16 mouse cellular contexts compared by ENCODE assay signal in the genomic region with DNA sequence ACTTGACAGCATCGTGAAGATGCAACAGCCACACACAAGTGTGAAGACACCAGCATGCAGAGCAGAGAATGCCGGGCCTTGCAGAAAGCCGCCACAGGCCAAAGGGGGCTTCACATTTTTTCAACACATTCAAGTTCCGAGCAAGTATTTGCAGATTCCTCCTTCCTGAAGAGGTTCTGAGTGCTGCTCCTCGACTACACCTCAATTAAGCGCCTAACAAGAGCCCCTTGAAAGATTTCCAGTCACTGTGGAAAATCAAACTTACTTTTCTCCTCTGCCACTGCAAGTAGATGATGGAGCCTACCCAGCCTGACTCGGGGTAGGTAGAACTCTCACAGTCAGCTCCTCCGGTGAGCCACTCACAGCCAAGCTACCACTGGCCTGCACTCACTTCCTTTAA.
"Had no signal": no experiment of that assay in that cellular context is flagged by ENCODE, and none has a peak within 500 bp of the region (broad histone marks: within the 10 kb centered on the region; RNA-seq: fewer than 3 reads in every experiment).

No protein-coding gene starts in this region.

- ATAC-seq: inflammation-experienced regulatory T-cells, adult 6 months; intestine, postnatal 0 days; midbrain, embryonic 13.5 days had no signal

- H3K4me2 ChIP-seq: limb, embryonic 13.5 days; liver, embryonic 11.5 days; liver, embryonic 15.5 days; midbrain, embryonic 13.5 days; neural tube, embryonic 15.5 days had no signal

- H3K9ac ChIP-seq: limb, embryonic 13.5 days; liver, embryonic 15.5 days; midbrain, embryonic 13.5 days; neural tube, embryonic 15.5 days had no signal

- H3K27ac ChIP-seq: layer of hippocampus, adult 2 months; limb, embryonic 13.5 days; liver, embryonic 15.5 days; midbrain, embryonic 13.5 days; neural tube, embryonic 15.5 days; stomach, postnatal 0 days had no signal

- DNase-seq: kidney, adult 8-10 months; left cerebral cortex, postnatal 4 days; right cerebral cortex, adult 18-20 months; right cerebral cortex, postnatal 25 days; thymus, adult 18-20 months; thymus, postnatal 14 days had no signal

- H3K4me3 ChIP-seq: layer of hippocampus, adult 2 months; limb, embryonic 13.5 days; liver, embryonic 15.5 days; midbrain, embryonic 13.5 days; myocyte; neural tube, embryonic 15.5 days had no signal

- H3K27me3 ChIP-seq: limb, embryonic 13.5 days; liver, embryonic 15.5 days; midbrain, embryonic 13.5 days; neural tube, embryonic 15.5 days had no signal

- H3K9me3 ChIP-seq: liver, embryonic 15.5 days; midbrain, embryonic 13.5 days; neural tube, embryonic 15.5 days had no signal
